Mouse (Mus musculus) limb, embryonic 15.5 days (tissue): ENCODE data around the gene Sh3bgrl3. TPM values are rescaled to one million over a fixed set of nuclear protein-coding genes. Genes with fewer than 3 reads are reported as not detected.

Experiments
- ATAC-seq: fragments of 200-750 bp; cut with Nextera tagmentation; 2 replicates; pipeline ENCODE4 v1.8.0; 2017; ENCODE audit warnings: low read depth, moderate TSS enrichment; ENCODE audit not compliant: insufficient number of reproducible peaks, low FRiP score, low TSS enrichment
- H3K27ac ChIP-seq: fragments of 300-500 bp; sonication (generic); 2 replicates; pipeline ENCODE4 v1.5.1; 2015; ENCODE audit warnings: moderate library complexity, mild to moderate bottlenecking, inconsistent platforms
- H3K27me3 ChIP-seq: fragments of 300-500 bp; sonication (generic); 2 replicates; pipeline ENCODE4 v1.6.1; 2015; ENCODE audit warnings: inconsistent platforms
- H3K36me3 ChIP-seq: fragments of 300-500 bp; sonication (generic); 2 replicates; pipeline ENCODE4 v1.6.1; 2015; ENCODE audit warnings: inconsistent platforms
- H3K4me1 ChIP-seq: fragments of 300-500 bp; sonication (generic); 2 replicates; pipeline ENCODE4 v1.6.1; 2015; ENCODE audit warnings: inconsistent platforms
- H3K4me2 ChIP-seq: fragments of 300-500 bp; sonication (generic); 2 replicates; pipeline ENCODE4 v1.6.1; 2015; ENCODE audit warnings: mild to moderate bottlenecking, inconsistent platforms
- H3K4me3 ChIP-seq: fragments of 300-500 bp; sonication (generic); 2 replicates; pipeline ENCODE4 v1.5.1; 2015; ENCODE audit warnings: mild to moderate bottlenecking, inconsistent platforms
- H3K9ac ChIP-seq: fragments of 300-500 bp; sonication (generic); 2 replicates; pipeline ENCODE4 v1.6.1; 2015; ENCODE audit warnings: inconsistent platforms
- H3K9me3 ChIP-seq: fragments of 300-500 bp; sonication (generic); 2 replicates; pipeline ENCODE4 v1.6.1; 2016; ENCODE audit warnings: inconsistent platforms
- WGBS: fragments of 180-500 bp; shearing (Covaris S2); methylation state at CpG from one replicate; pipeline ENCODE4 v1.1.7; 2015; 5-methylcytosine and 5-hydroxymethylcytosine counted together
- polyA plus RNA-seq: library from polyadenylated mRNA; unstranded; fragments of >200 nt; fragmentation: Nextera tagmentation; extraction: Ambion mirVana; gene quantifications from 2 replicates; pipeline ENCODE4 v1.2.1, GENCODE M21; 2015

The Sh3bgrl3 gene
- polyA plus RNA-seq, 1 experiment from 2014 or later: 496 TPM

DNA sequence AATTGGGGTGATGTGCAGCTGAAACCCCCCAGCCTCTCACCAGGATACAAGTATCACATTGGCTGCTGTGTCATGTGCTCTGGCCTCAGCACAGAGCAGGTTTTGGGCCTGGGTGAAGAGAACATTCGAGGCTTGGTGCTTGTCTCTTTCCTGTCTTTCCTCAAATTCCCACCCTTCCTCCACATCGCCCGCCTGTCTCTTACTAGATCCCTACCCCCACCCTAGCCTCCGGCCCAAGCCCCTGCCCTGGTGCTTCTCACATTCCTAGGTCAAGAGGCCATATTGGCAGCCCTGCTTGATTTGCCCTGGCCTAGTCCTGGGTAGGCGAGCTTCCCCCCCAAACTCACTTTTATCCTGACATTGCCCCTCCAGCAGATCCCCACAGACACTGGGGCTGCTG is 9.5 kb downstream of the Sh3bgrl3 start:
- 65% methylated on average over 5 of the region's 5 CpGs for WGBS
- no peaks in the 10 kb centered on the region for H3K36me3 ChIP-seq
- no peaks in the 10 kb centered on the region for H3K9me3 ChIP-seq
- H3K4me2 ChIP-seq: no peak overlapping the region
- no peak overlapping the region for H3K9ac ChIP-seq
- peaks cover 17% of the 10 kb centered on the region for H3K4me1 ChIP-seq
- ATAC-seq: no peak
- H3K4me3 ChIP-seq: no peak overlapping the region
- H3K27ac ChIP-seq: no peak overlapping the region
- no peaks in the 10 kb centered on the region for H3K27me3 ChIP-seq

DNA sequence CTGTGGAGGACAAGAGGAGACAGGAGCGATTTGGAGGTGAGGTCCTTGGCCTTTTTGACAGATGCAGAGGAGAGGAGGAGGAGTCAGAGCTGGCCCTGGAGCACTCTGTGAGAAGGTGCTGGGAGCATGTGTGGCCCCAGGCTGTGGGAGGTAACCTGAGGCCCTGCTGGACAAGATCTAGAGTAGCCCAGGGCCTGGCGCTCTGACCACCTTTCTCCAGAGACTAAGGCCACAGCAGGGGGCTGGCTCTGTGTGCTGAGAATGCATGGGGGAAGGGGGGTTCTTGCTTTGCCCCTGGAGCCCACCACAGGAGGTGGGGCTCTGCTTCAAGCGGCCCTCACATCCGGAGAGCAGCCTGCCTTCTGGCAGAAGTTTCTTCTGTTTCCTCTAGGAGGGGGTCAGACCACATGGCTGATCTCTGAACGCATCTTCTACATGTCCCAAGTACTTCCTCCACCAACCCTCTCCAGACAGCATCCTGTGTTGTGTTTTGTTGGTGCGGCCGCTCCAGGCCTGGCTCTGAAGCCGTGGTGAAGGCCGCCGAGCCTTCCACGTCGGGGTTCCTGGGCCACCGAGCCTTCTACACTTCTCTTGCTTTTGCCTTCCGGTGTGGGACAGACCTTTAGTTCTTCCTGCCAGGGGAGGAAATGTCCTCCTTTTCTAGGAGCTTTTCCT is 10.3 kb downstream of the Sh3bgrl3 start:
- Histone ChIP-seq H3K27me3 (no peaks in the 10 kb centered on the region), H3K4me3 (no peak overlapping the region), H3K9me3 (no peaks in the 10 kb centered on the region), H3K4me2 (no peak overlapping the region), H3K36me3 (no peaks in the 10 kb centered on the region), H3K9ac (no peak overlapping the region), H3K27ac (0 out of 2 replicates have a peak overlapping the region, but pooled peaks have one; percentile 7), H3K4me1 (peaks cover 20% of the 10 kb centered on the region)
- no peak for ATAC-seq
- 59% methylated on average over 14 of the region's 14 CpGs for WGBS

DNA sequence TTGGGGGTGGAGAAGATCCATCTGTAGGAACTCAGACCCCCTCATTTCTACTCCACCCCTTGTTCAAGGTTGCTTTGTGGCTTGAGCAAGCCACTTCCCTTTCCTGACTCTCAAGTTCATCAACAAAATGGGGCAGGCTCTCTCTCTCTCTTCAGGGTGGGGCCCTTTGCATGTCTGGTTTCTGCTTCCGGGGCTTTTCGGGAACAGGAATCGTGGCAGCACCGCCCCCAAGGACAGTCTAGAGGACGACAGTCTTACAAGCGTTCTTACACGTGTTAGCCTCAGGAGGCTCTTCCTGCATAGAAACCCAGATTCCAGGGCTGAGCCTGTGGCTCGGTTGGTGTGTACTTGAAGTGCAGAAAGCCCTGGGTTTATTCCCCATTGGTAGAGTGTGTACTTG is 11.6 kb downstream of the Sh3bgrl3 start:
- Histone ChIP-seq H3K4me2 (no peak overlapping the region), H3K9ac (no peak overlapping the region), H3K9me3 (no peaks in the 10 kb centered on the region), H3K36me3 (no peaks in the 10 kb centered on the region), H3K27me3 (no peaks in the 10 kb centered on the region), H3K27ac (no peak overlapping the region), H3K4me1 (peaks cover 17% of the 10 kb centered on the region), H3K4me3 (no peak overlapping the region)
- WGBS: 73% methylated on average over 8 of the region's 8 CpGs
- no peak for ATAC-seq

DNA sequence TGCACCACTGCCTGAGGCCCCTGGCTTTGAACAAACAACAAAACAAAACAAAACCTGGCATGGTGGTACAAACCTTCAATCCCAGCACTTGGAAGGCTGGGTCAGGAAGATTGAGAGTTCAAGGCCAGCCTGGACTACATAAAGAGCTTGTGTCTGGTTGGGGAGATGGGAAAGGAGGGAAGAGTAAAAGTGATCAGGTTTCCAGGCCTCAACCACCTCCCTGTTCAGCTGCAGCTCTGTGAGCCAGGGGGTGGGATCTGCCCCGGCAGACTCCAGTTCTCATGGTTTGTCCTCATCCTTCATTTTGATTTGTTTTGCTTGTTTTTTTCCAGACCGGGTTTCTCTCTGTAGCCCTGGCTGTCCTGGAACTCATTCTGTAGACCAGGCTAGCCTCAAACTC is 12.1 kb downstream of the Sh3bgrl3 start:
- Histone ChIP-seq H3K9ac (no peak overlapping the region), H3K4me1 (peaks cover 17% of the 10 kb centered on the region), H3K36me3 (no peaks in the 10 kb centered on the region), H3K27me3 (no peaks in the 10 kb centered on the region), H3K4me2 (no peak overlapping the region), H3K27ac (no peak overlapping the region), H3K9me3 (no peaks in the 10 kb centered on the region), H3K4me3 (no peak overlapping the region)
- no peak for ATAC-seq
- 78% methylated on average over 2 of the region's 2 CpGs for WGBS

DNA sequence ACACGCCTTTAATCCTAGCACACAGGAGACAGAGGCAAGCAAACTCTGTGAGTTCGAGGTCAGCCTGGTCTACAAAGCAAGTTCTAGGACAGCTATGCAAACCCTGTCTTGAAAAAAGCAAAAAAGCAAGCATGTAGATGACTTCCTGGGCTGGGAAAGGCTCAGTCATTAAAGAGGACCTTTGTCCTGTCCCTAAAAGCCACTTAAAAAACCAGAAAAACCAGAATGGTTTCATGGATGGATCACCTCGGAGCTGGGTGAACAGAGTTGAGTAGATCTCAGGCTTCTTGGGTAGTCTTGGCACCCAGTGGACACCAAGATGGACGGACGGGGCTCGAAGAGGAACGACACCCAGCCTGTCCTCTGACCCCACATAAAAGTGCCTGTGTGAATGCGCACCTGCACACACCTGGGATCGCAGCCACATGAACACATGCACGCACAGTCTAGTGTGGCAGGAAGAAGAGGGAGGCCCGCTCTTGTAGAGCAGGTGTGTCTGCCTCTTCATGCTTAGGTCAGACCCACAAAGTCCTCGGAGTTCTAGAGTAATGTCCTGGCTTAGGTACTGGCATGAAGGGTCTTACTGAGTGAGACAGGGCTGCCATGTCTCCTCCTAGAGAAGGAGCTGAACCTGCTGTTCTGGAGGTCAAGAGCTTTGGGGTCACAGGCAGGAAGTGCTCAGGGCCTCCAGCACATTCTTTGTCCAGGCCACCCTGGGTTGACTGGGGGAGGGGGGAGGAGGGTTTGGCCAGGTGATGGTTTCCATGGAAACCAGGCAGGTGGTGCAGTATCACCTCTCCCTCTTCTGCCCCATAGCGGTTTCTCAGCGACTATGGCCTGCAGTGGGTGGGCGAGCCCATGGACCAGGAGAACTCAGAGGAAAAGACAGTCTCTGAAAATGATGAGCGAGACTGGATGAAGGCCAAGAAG is 13.1 kb downstream of the Sh3bgrl3 start:
- H3K4me2 ChIP-seq: no peak overlapping the region
- ATAC-seq: no peak
- H3K36me3 ChIP-seq: no peaks in the 10 kb centered on the region
- 81% methylated on average over 16 of the region's 16 CpGs for WGBS
- no peak overlapping the region for H3K9ac ChIP-seq
- H3K4me1 ChIP-seq: peaks cover 17% of the 10 kb centered on the region
- H3K27ac ChIP-seq: no peak overlapping the region
- H3K4me3 ChIP-seq: no peak overlapping the region
- no peaks in the 10 kb centered on the region for H3K27me3 ChIP-seq
- no peaks in the 10 kb centered on the region for H3K9me3 ChIP-seq

DNA sequence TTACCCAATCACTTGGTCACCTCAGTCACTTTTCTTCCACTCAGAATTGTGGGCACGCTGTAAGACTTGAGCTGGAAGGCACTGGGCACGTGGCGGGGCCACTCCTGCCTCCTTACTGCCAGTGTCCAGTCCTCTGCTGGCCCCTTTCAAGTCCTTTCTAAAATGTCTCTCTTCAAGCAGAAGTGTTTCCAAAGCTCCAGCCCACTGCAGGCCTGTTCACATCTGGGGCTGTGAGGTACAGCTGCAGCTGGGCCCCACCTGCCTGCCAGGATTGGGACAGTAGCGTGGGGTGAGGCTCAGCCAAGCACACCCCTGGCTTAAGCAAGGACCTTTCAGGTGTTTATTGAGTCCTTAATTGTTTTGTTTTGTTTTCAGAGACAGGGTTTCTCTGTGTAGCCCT is 14.6 kb downstream of the Sh3bgrl3 start:
- WGBS: 85% methylated on average over 4 of the region's 4 CpGs
- no peak overlapping the region for H3K9ac ChIP-seq
- peaks cover 15% of the 10 kb centered on the region for H3K4me1 ChIP-seq
- H3K9me3 ChIP-seq: no peaks in the 10 kb centered on the region
- H3K4me2 ChIP-seq: no peak overlapping the region
- no peak for ATAC-seq
- H3K27ac ChIP-seq: no peak overlapping the region
- no peaks in the 10 kb centered on the region for H3K36me3 ChIP-seq
- no peaks in the 10 kb centered on the region for H3K27me3 ChIP-seq
- H3K4me3 ChIP-seq: no peak overlapping the region

DNA sequence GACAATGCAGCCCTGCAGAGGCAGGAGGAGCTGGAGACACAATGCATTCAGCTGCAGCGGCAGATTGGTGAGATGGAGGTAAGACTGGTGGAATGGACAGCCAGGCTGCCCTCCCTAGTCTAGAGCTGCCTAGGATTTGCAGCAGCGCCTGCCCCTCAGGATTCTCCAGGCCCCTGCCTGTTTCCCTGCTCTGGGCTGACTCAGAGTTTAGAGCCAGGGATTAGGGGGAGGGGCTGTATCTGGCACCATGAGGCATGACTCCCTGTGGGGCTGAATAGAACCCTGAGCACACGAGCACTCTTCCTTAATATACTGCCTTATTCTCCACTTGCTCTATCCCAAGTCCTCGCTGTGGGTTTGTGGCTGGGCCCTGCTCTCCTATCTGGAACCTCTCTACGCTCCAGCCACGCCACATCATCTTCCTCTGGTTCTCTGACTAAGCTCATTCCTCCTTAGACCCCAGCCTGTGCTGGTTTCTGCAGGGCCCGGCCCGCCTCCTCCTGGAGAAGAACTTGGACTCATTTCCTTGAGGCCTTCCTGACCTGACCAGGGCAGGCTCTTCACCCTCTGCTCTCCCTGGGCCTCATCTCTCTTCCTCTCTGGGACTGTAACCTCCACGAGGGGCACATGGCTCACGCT is 15.1 kb downstream of the Sh3bgrl3 start:
- H3K4me2 ChIP-seq: no peak overlapping the region
- no peak overlapping the region for H3K4me3 ChIP-seq
- H3K27ac ChIP-seq: no peak overlapping the region
- WGBS: 44% methylated on average over 10 of the region's 10 CpGs
- ATAC-seq: no peak
- no peaks in the 10 kb centered on the region for H3K36me3 ChIP-seq
- no peaks in the 10 kb centered on the region for H3K27me3 ChIP-seq
- H3K9me3 ChIP-seq: no peaks in the 10 kb centered on the region
- H3K4me1 ChIP-seq: peaks cover 15% of the 10 kb centered on the region
- H3K9ac ChIP-seq: no peak overlapping the region

DNA sequence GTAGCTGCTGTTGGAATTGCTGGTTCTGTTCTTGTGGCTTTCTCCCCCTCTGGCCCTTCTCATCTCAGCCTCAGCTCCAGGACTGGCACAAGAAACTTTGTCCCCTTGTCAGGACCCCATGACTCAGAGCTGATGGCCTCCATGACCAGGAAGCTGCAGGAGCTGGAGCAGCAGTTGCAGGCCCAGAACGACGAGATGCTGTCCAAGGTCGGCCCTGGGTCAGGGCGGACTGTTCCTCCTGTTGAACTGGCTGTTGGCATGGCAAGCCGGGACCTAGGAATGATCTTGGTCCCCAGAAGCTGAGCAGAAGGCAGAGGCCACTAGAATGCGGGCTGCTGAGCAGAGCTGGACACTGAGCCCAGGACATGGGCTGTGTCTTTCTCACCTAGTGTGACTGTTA is 16.2 kb downstream of the Sh3bgrl3 start:
- Histone ChIP-seq H3K9ac (no peak overlapping the region), H3K27me3 (no peaks in the 10 kb centered on the region), H3K4me1 (peaks cover 10% of the 10 kb centered on the region; the same call in 1 of the 2 replicates), H3K9me3 (no peaks in the 10 kb centered on the region), H3K27ac (no peak overlapping the region), H3K36me3 (no peaks in the 10 kb centered on the region), H3K4me2 (no peak overlapping the region), H3K4me3 (no peak overlapping the region)
- no peak for ATAC-seq
- 75% methylated on average over 6 of the region's 6 CpGs for WGBS

DNA sequence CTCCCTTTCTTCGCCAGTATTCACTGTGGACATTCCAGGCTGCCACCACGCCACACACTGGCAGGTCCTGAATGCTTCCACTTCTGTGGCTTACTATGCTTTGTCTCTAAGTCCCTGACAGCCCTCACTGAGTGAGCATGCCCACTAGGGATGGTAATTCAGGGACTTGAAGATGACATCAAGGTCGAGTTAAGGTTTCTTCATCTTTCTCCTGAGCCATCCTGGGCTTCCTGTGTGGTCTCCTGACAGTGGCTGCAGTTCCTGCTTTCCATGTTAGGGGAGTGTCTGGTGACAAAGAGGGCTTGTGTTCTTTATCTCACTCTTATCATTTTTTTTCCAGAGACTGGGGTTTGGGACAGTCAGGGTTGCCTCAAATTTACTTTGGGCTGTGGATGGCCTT is 17.9 kb downstream of the Sh3bgrl3 start:
- Histone ChIP-seq H3K4me3 (no peak overlapping the region), H3K9me3 (no peaks in the 10 kb centered on the region), H3K27ac (no peak overlapping the region), H3K27me3 (no peaks in the 10 kb centered on the region), H3K4me2 (no peak overlapping the region), H3K9ac (no peak overlapping the region), H3K36me3 (no peaks in the 10 kb centered on the region), H3K4me1 (peaks cover 10% of the 10 kb centered on the region; the same call in 1 of the 2 replicates)
- WGBS: 58% methylated on average over 3 of the region's 3 CpGs
- ATAC-seq: no peak

DNA sequence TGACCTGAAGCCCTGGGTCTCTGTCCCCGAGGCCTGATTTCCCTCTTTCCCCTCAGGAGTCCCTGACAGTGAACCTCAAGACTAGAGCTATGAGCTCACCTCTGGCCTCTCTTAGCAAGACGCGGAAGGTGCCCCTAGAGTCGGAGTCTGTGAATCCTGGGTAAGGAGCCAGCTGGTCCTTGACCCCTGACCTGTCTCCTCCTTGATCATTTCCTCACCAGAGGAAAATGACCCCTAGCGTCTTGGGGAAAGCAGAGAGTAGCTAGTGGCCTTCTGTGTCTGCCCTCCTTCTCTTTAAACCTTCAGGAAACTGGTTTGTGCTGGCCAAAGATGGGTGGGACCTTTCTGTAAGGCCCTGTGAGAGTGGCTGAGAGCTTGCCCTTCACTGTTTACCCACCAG is 20.4 kb downstream of the Sh3bgrl3 start:
- WGBS: 23% methylated on average over 5 of the region's 5 CpGs
- Histone ChIP-seq H3K36me3 (no peaks in the 10 kb centered on the region), H3K9ac (no peak overlapping the region), H3K4me1 (0 out of 2 replicates have a peak, but pooled peaks cover 1% of the 10 kb centered on the region), H3K9me3 (no peaks in the 10 kb centered on the region), H3K27me3 (no peaks in the 10 kb centered on the region), H3K27ac (no peak overlapping the region), H3K4me2 (no peak overlapping the region), H3K4me3 (no peak overlapping the region)
- ATAC-seq: no peak

DNA sequence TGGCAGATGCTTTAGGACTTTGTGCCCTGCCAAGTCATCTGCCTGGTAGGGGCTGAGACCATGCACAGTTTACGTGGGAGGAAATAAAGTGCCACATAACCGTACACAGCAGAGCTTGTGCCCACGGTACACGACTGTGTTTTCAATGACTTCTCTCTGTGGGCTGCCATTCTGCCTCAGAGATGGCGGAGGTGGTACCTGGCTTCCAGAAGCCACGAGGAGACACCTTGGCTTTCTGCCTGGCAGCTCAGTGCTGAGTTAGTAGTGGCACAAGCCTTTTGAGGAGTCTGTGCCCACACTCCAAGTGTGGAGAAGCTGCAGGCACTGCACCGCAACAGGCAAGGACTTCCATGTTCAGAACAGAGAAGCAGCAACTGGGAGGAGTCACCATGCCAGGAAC is 20.9 kb downstream of the Sh3bgrl3 start:
- 0 out of 2 replicates have a peak overlapping the region, but pooled peaks have one; percentile 7 for H3K9ac ChIP-seq
- 0 out of 2 replicates have a peak, but pooled peaks cover 5% of the 10 kb centered on the region for H3K4me1 ChIP-seq

DNA sequence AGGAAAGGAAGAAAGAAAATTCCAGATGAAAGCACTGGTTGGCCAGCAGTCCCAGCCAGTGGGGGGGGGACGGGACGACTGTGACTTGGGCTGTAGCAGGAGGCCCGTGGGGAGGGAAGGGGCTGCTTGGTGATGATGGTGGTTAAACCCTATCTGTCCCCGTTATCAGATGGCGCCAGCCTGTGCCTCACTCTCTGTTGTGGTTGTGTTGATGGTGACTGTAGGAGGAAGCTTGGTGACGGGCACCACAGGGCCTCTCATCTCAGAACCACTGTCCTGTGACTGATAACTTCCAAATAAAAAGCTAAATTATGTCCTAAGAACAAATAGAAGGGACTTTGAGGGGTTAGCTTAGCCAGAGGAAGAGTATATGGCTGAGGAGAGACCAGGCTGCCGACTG is 22.5 kb downstream of the Sh3bgrl3 start:
- Histone ChIP-seq H3K36me3 (no peaks in the 10 kb centered on the region), H3K4me3 (no peak overlapping the region), H3K9me3 (no peaks in the 10 kb centered on the region), H3K4me2 (no peak overlapping the region), H3K4me1 (0 out of 2 replicates have a peak, but pooled peaks cover 6% of the 10 kb centered on the region), H3K9ac (no peak overlapping the region), H3K27me3 (no peaks in the 10 kb centered on the region), H3K27ac (no peak overlapping the region)
- WGBS: 76% methylated on average over 7 of the region's 7 CpGs
- no peak for ATAC-seq

More for the DNA sequence above, 20.9 kb downstream of the Sh3bgrl3 start:
- WGBS: 85% methylated on average over 7 of the region's 7 CpGs
- Histone ChIP-seq H3K27me3 (no peaks in the 10 kb centered on the region), H3K4me3 (no peak overlapping the region), H3K9me3 (no peaks in the 10 kb centered on the region), H3K27ac (no peak overlapping the region), H3K4me2 (no peak overlapping the region), H3K36me3 (no peaks in the 10 kb centered on the region)
- ATAC-seq: no peak
